Mouse (Mus musculus) forebrain, postnatal 0 days (tissue): ENCODE measurements around the gene Yjefn3. TPM values are rescaled to one million over a fixed set of nuclear protein-coding genes. Genes with fewer than 3 reads are reported as not detected.
A peak's percentile ranks its signal among the peaks of the same experiment; 100 is the strongest.

Experiments used
- ATAC-seq: fragments of 200-750 bp; cut with Nextera tagmentation; 2 replicates; pipeline ENCODE4 v1.8.0; 2017; ENCODE audit warnings: mild to moderate bottlenecking, moderate library complexity
- DNase-seq: peaks from one replicate; pipeline ENCODE4 v3.0.0-alpha.2; 2015
- H3K27ac ChIP-seq: fragments of 300-500 bp; sonication (generic); 2 replicates; pipeline ENCODE4 v1.5.1; 2014; ENCODE audit warnings: low read depth, mild to moderate bottlenecking, antibody characterized with exemption, low read length, moderate library complexity, mixed read lengths
- H3K27me3 ChIP-seq: fragments of 300-500 bp; sonication (generic); 2 replicates; pipeline ENCODE4 v1.6.1; 2014; ENCODE audit warnings: mild to moderate bottlenecking, low read length, mixed read lengths; ENCODE audit not compliant: insufficient read depth
- H3K36me3 ChIP-seq: fragments of 300-500 bp; sonication (generic); 2 replicates; pipeline ENCODE4 v1.6.1; 2014; ENCODE audit warnings: mild to moderate bottlenecking, moderate library complexity; ENCODE audit not compliant: insufficient read depth
- H3K4me1 ChIP-seq: fragments of 300-500 bp; sonication (generic); 2 replicates; pipeline ENCODE4 v1.6.1; 2014; ENCODE audit warnings: antibody characterized with exemption; ENCODE audit not compliant: insufficient read depth
- H3K4me2 ChIP-seq: fragments of 300-500 bp; sonication (generic); 2 replicates; pipeline ENCODE4 v1.6.1; 2014; ENCODE audit warnings: low read depth, mild to moderate bottlenecking, moderate library complexity
- H3K4me3 ChIP-seq: fragments of 300-500 bp; sonication (generic); 2 replicates; pipeline ENCODE4 v1.5.1; 2014; ENCODE audit warnings: low read depth, low read length, mixed read lengths
- H3K9ac ChIP-seq: fragments of 300-500 bp; sonication (generic); 2 replicates; pipeline ENCODE4 v1.6.1; 2014; ENCODE audit warnings: mild to moderate bottlenecking
- H3K9me3 ChIP-seq: fragments of 300-500 bp; sonication (generic); 2 replicates; pipeline ENCODE4 v1.6.1; 2016; ENCODE audit warnings: low read length
- CTCF ChIP-seq: sonication (generic); IDR thresholded peaks from 2 replicates; pipeline ENCODE4 v1.5.1; 2016; ENCODE audit warnings: antibody characterized with exemption, control low read depth, low read depth
- WGBS: fragments of 180-500 bp; shearing (Covaris S2); extraction: QIAGEN DNeasy Blood & Tissue Kit; methylation state at CpG from one replicate; pipeline ENCODE4 v1.1.7; 2014; 5-methylcytosine and 5-hydroxymethylcytosine counted together
- polyA plus RNA-seq: library from polyadenylated mRNA; unstranded; fragments of >200 nt; fragmentation: Nextera tagmentation; extraction: Ambion mirVana; gene quantifications from 2 replicates; pipeline ENCODE4 v1.2.1, GENCODE M21; 2015
- total RNA-seq: library from RNA; depleted of rRNA; stranded (reverse); fragments of >200 nt; gene quantifications from 2 replicates; pipeline ENCODE4 v1.2.3, GENCODE M21; 2014; rRNA removed

Yjefn3 gene
- total and polyA plus RNA-seq, 2 experiments from 2014 or later: 15.0 to 15.3 TPM

- Histone ChIP-seq H3K4me1 (no peaks in the 10 kb centered on the region), H3K36me3 (peaks cover 14% of the 10 kb centered on the region), H3K27ac (no peak overlapping the region), H3K27me3 (no peaks in the 10 kb centered on the region), H3K4me2 (no peak overlapping the region), H3K9me3 (no peaks in the 10 kb centered on the region), H3K9ac (no peak overlapping the region), H3K4me3 (no peak overlapping the region)
- no peak for ATAC-seq
- WGBS: 61% methylated on average over 2 of the region's 2 CpGs
- DNase-seq: no peak
- no peak for TF ChIP-seq CTCF
Observed at GRCm38 (mm10) chr8:69861251-69861650, 41.3 kb downstream of the Yjefn3 start.

- 53% methylated on average over 4 of the region's 4 CpGs for WGBS
- peak; percentile 28; the same call in 1 of the 2 replicates for TF ChIP-seq CTCF
- no peak for ATAC-seq
- H3K4me3 ChIP-seq: no peak overlapping the region
- H3K27me3 ChIP-seq: no peaks in the 10 kb centered on the region
- no peak overlapping the region for H3K27ac ChIP-seq
- peaks cover 14% of the 10 kb centered on the region for H3K36me3 ChIP-seq
- no peaks in the 10 kb centered on the region for H3K4me1 ChIP-seq
- no peak overlapping the region for H3K4me2 ChIP-seq
- no peak overlapping the region for H3K9ac ChIP-seq
- DNase-seq: no peak
- no peaks in the 10 kb centered on the region for H3K9me3 ChIP-seq
Observed at GRCm38 (mm10) chr8:69860807-69861206, 41.7 kb downstream of the Yjefn3 start.

GRCm38 (mm10) chr8:69853869-69854268, 48.6 kb downstream of the Yjefn3 start:
- no peak for DNase-seq
- Histone ChIP-seq H3K4me1 (no peaks in the 10 kb centered on the region), H3K4me2 (no peak overlapping the region), H3K9ac (no peak overlapping the region), H3K27me3 (no peaks in the 10 kb centered on the region), H3K4me3 (no peak overlapping the region), H3K9me3 (no peaks in the 10 kb centered on the region), H3K27ac (no peak overlapping the region), H3K36me3 (no peaks in the 10 kb centered on the region)
- 93% methylated on average over 10 of the region's 10 CpGs for WGBS
- no peak for ATAC-seq
- TF ChIP-seq CTCF: no peak

- no peak overlapping the region for H3K4me2 ChIP-seq
- H3K4me3 ChIP-seq: no peak overlapping the region
- ATAC-seq: no peak
- 76% methylated on average over 7 of the region's 7 CpGs for WGBS
- H3K36me3 ChIP-seq: no peaks in the 10 kb centered on the region
- H3K27ac ChIP-seq: no peak overlapping the region
- no peaks in the 10 kb centered on the region for H3K27me3 ChIP-seq
- H3K4me1 ChIP-seq: no peaks in the 10 kb centered on the region
- TF ChIP-seq CTCF: no peak
- no peak for DNase-seq
- H3K9me3 ChIP-seq: no peaks in the 10 kb centered on the region
- no peak overlapping the region for H3K9ac ChIP-seq
Observed at GRCm38 (mm10) chr8:69850926-69851506, 51.5 kb downstream of the Yjefn3 start.

GRCm38 (mm10) chr8:69849899-69850298, 52.6 kb downstream of the Yjefn3 start:
- H3K36me3 ChIP-seq: no peaks in the 10 kb centered on the region
- no peak overlapping the region for H3K4me2 ChIP-seq
- peak; percentile 24; the same call in 1 of the 2 replicates for TF ChIP-seq CTCF
- WGBS: 53% methylated on average over 3 of the region's 3 CpGs
- H3K9me3 ChIP-seq: no peaks in the 10 kb centered on the region
- H3K4me1 ChIP-seq: no peaks in the 10 kb centered on the region
- no peak for ATAC-seq
- H3K9ac ChIP-seq: no peak overlapping the region
- no peak overlapping the region for H3K27ac ChIP-seq
- H3K4me3 ChIP-seq: no peak overlapping the region
- DNase-seq: no peak
- no peaks in the 10 kb centered on the region for H3K27me3 ChIP-seq

- Histone ChIP-seq H3K4me3 (no peak overlapping the region), H3K27ac (no peak overlapping the region), H3K36me3 (no peaks in the 10 kb centered on the region), H3K9me3 (no peaks in the 10 kb centered on the region), H3K4me2 (no peak overlapping the region), H3K9ac (no peak overlapping the region), H3K27me3 (no peaks in the 10 kb centered on the region), H3K4me1 (no peaks in the 10 kb centered on the region)
- 94% methylated on average over 8 of the region's 8 CpGs for WGBS
- no peak for DNase-seq
- TF ChIP-seq CTCF: no peak
- ATAC-seq: no peak
Observed at GRCm38 (mm10) chr8:69848951-69849350, 53.6 kb downstream of the Yjefn3 start.

GRCm38 (mm10) chr8:69847167-69848065, 55.1 kb downstream of the Yjefn3 start:
- 76% methylated on average over 3 of the region's 3 CpGs for WGBS
- Histone ChIP-seq H3K4me3 (no peak overlapping the region), H3K36me3 (no peaks in the 10 kb centered on the region)

More at GRCm38 (mm10) chr8:69847167-69848065, 55.1 kb downstream of the Yjefn3 start:
- DNase-seq (no peak), ATAC-seq (no peak)
- Histone ChIP-seq H3K4me1 (no peaks in the 10 kb centered on the region), H3K27me3 (no peaks in the 10 kb centered on the region), H3K27ac (no peak overlapping the region), H3K9ac (no peak overlapping the region), H3K9me3 (no peaks in the 10 kb centered on the region), H3K4me2 (no peak overlapping the region)
- no peak for TF ChIP-seq CTCF

Other genes with a start within 250 kb of the Yjefn3 start
- gene Zfp964, start 248.2 kb downstream of the Yjefn3 start, total RNA-seq: 4.9 and 5.1 TPM in 2 replicates
- gene Zfp964, start 248.2 kb downstream of the Yjefn3 start, polyA plus RNA-seq: 0.64 and 0.92 TPM in 2 replicates
- gene Zfp869, start 192.0 kb downstream of the Yjefn3 start, total RNA-seq: 24.5 and 34.1 TPM in 2 replicates
- gene Zfp869, start 192.0 kb downstream of the Yjefn3 start, polyA plus RNA-seq: 18.8 and 19.2 TPM in 2 replicates
- 5.0 TPM in 2 replicates for gene Zfp963, start 152.7 kb downstream of the Yjefn3 start, total RNA-seq
- 3.7 and 4.5 TPM in 2 replicates for gene Zfp963, start 152.7 kb downstream of the Yjefn3 start, polyA plus RNA-seq
- 0.23 and 3.5 TPM in 2 replicates for gene Gm20422, start 127.8 kb downstream of the Yjefn3 start, total RNA-seq
- 0.33 and 1.2 TPM in 2 replicates for gene Gm20422, start 127.8 kb downstream of the Yjefn3 start, polyA plus RNA-seq
- gene Atp13a1, start 111.5 kb downstream of the Yjefn3 start, total RNA-seq: 61.0 and 74.4 TPM in 2 replicates
- gene Atp13a1, start 111.5 kb downstream of the Yjefn3 start, polyA plus RNA-seq: 37.3 and 39.6 TPM in 2 replicates
- gene Zfp866, start 111.5 kb downstream of the Yjefn3 start, total RNA-seq: 47.5 and 59.2 TPM in 2 replicates
- gene Zfp866, start 111.5 kb downstream of the Yjefn3 start, polyA plus RNA-seq: 10.7 and 16.6 TPM in 2 replicates
- gene Gmip, start 94.0 kb downstream of the Yjefn3 start, total RNA-seq: 47.4 and 47.6 TPM in 2 replicates
- 33.2 and 35.0 TPM in 2 replicates for gene Gmip, start 94.0 kb downstream of the Yjefn3 start, polyA plus RNA-seq
- gene Lpar2, start 80.3 kb downstream of the Yjefn3 start, total RNA-seq: 5.6 and 6.1 TPM in 2 replicates
- gene Lpar2, start 80.3 kb downstream of the Yjefn3 start, polyA plus RNA-seq: 0.38 and 0.45 TPM in 2 replicates
- gene Pbx4, start 70.2 kb downstream of the Yjefn3 start, total RNA-seq: 23.3 and 38.8 TPM in 2 replicates
- gene Pbx4, start 70.2 kb downstream of the Yjefn3 start, polyA plus RNA-seq: 90.8 and 92.8 TPM in 2 replicates
- 13.5 and 13.8 TPM in 2 replicates for gene Cilp2, start 15.0 kb downstream of the Yjefn3 start, total RNA-seq
- 9.5 and 10.1 TPM in 2 replicates for gene Cilp2, start 15.0 kb downstream of the Yjefn3 start, polyA plus RNA-seq
- gene Tssk6, start 528 bp downstream of the Yjefn3 start, total RNA-seq: 0.95 TPM in 1 of 2 replicates, not detected in the other
- 2.9 and 4.1 TPM in 2 replicates for gene Tssk6, start 528 bp downstream of the Yjefn3 start, polyA plus RNA-seq
- 90.7 and 130 TPM in 2 replicates for gene Ndufa13, start 154 bp downstream of the Yjefn3 start, total RNA-seq
- 209 and 263 TPM in 2 replicates for gene Ndufa13, start 154 bp downstream of the Yjefn3 start, polyA plus RNA-seq
- 22.9 and 27.8 TPM in 2 replicates for gene Gatad2a, start 93.7 kb upstream of the Yjefn3 start, total RNA-seq
- gene Gatad2a, start 93.7 kb upstream of the Yjefn3 start, polyA plus RNA-seq: 21.7 and 24.9 TPM in 2 replicates
- 137 and 142 TPM in 2 replicates for gene Mau2, start 140.0 kb upstream of the Yjefn3 start, total RNA-seq
- gene Mau2, start 140.0 kb upstream of the Yjefn3 start, polyA plus RNA-seq: 46.6 and 56.2 TPM in 2 replicates
- gene Sugp1, start 140.1 kb upstream of the Yjefn3 start, total RNA-seq: 19.9 and 20.9 TPM in 2 replicates
- gene Sugp1, start 140.1 kb upstream of the Yjefn3 start, polyA plus RNA-seq: 41.8 and 46.1 TPM in 2 replicates
- 0.92 and 3.0 TPM in 2 replicates for gene Tm6sf2, start 170.2 kb upstream of the Yjefn3 start, total RNA-seq
- gene Tm6sf2, start 170.2 kb upstream of the Yjefn3 start, polyA plus RNA-seq: 0.18 and 0.56 TPM in 2 replicates
- gene Hapln4, start 180.7 kb upstream of the Yjefn3 start, total RNA-seq: 0.31 and 0.48 TPM in 2 replicates
- gene Hapln4, start 180.7 kb upstream of the Yjefn3 start, polyA plus RNA-seq: 0.53 and 0.71 TPM in 2 replicates
- gene Ncan, start 218.2 kb upstream of the Yjefn3 start, total RNA-seq: 316 and 372 TPM in 2 replicates
- gene Ncan, start 218.2 kb upstream of the Yjefn3 start, polyA plus RNA-seq: 112 and 209 TPM in 2 replicates
- 6.6 and 7.2 TPM in 2 replicates for gene Nr2c2ap, start 228.6 kb upstream of the Yjefn3 start, total RNA-seq
- gene Nr2c2ap, start 228.6 kb upstream of the Yjefn3 start, polyA plus RNA-seq: 55.9 and 58.0 TPM in 2 replicates
- gene Rfxank, start 236.4 kb upstream of the Yjefn3 start, total RNA-seq: 8.5 and 10.2 TPM in 2 replicates
- 6.0 and 7.9 TPM in 2 replicates for gene Rfxank, start 236.4 kb upstream of the Yjefn3 start, polyA plus RNA-seq
- gene Borcs8, start 236.8 kb upstream of the Yjefn3 start, total RNA-seq: 59.3 and 74.9 TPM in 2 replicates
- 56.5 and 64.4 TPM in 2 replicates for gene Borcs8, start 236.8 kb upstream of the Yjefn3 start, polyA plus RNA-seq
- 0.90 TPM in 1 of 2 replicates, not detected in the other for gene Mef2b, start 237.0 kb upstream of the Yjefn3 start, total RNA-seq
- gene Mef2b, start 237.0 kb upstream of the Yjefn3 start, polyA plus RNA-seq: 1.3 and 1.7 TPM in 2 replicates